Mouse (Mus musculus): ENCODE data around the gene Olfr516. TPM values are rescaled to one million over a fixed set of nuclear protein-coding genes. Genes with fewer than 3 reads are reported as not detected.

Gene Olfr516
- polyA plus RNA-seq, 1 experiment from 2014 or later = not detected

DNA sequence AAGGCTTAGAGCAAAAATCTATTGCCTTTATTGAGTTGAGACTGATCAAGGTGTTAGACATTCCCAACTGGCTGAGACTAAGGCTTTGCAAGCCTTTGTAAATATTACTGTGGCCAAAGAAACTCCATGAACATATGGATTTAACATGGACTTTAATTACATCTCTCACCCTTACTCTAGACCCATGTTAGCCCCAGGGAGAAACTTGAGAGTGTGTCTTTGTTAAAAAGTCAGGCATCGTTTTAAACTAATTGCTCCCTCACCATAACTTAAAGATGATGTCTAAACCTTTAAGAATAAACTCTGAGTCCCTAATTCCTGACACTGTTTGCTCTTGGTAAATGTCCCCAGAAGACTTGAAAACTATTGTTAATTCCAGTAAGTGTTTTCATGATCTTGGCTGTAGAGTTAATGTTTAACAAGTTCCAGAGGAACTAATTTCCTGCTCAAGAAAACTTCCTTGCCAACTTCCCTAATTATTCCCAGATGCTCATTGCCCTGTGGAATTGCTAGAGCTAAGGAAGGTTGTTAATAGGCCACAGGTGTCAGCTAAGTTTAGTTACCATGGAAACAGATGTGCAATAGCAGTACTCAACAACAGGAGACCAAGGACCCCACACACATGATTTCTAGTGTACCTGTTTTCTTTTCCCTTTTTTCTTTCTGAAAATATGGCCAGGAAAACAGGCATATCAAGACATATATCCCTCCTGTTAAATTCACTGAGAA, 53.0 kb downstream of the Olfr516 start:
- Histone ChIP-seq H3K36me3 (ENCODE audit: insufficient read depth, low read length) (no peaks in the 10 kb centered on the region), H3K4me1 (replicated peaks; ENCODE audit: insufficient read depth, low read length) (no peaks in the 10 kb centered on the region), H3K27ac (no peak overlapping the region), H3K9ac (ENCODE audit: low read depth, low read length) (no peak overlapping the region), H3K27me3 (ENCODE audit: insufficient read depth, low read length) (no peaks in the 10 kb centered on the region), H3K9me3 (replicated peaks; ENCODE audit: low read length) (no peaks in the 10 kb centered on the region), H3K4me2 (ENCODE audit: low read length) (no peak overlapping the region), H3K4me3 (replicated peaks; ENCODE audit: low read depth, low read length) (no peak overlapping the region)
- 23% methylated on average over 1 of the region's 1 CpGs for WGBS
- no peak for TF ChIP-seq CTCF (IDR thresholded peaks at IDR 0.05; ENCODE audit: low read depth)
- DNase-seq (ENCODE audit: low spot score) = peak; percentile 5
- peak; percentile 72; the same call in 1 of the 2 replicates for ATAC-seq (replicated peaks; ENCODE audit: low FRiP score, low read depth)

Other genes starting within 250 kb of the Olfr516 start
- gene Olfr506, start 239.7 kb downstream of the Olfr516 start, polyA plus RNA-seq (2015; fragmentation: Nextera tagmentation; extraction: Ambion mirVana) = not detected in 2 replicates
- not detected in 2 replicates for gene Olfr507, start 228.7 kb downstream of the Olfr516 start, polyA plus RNA-seq (2015; fragmentation: Nextera tagmentation; extraction: Ambion mirVana)
- not detected in 2 replicates for gene Olfr508, start 220.5 kb downstream of the Olfr516 start, polyA plus RNA-seq (2015; fragmentation: Nextera tagmentation; extraction: Ambion mirVana)
- gene Olfr509, start 198.6 kb downstream of the Olfr516 start, polyA plus RNA-seq (2015; fragmentation: Nextera tagmentation; extraction: Ambion mirVana) = not detected in 2 replicates
- gene Olfr510, start 184.1 kb downstream of the Olfr516 start, polyA plus RNA-seq (2015; fragmentation: Nextera tagmentation; extraction: Ambion mirVana) = not detected in 2 replicates
- gene Olfr512, start 137.2 kb downstream of the Olfr516 start, polyA plus RNA-seq (2015; fragmentation: Nextera tagmentation; extraction: Ambion mirVana) = not detected in 2 replicates
- gene Olfr513, start 99.6 kb downstream of the Olfr516 start, polyA plus RNA-seq (2015; fragmentation: Nextera tagmentation; extraction: Ambion mirVana) = not detected in 2 replicates
- gene Olfr514, start 24.5 kb downstream of the Olfr516 start, polyA plus RNA-seq (2015; fragmentation: Nextera tagmentation; extraction: Ambion mirVana) = not detected in 2 replicates
- gene Olfr517, start 21.9 kb upstream of the Olfr516 start, polyA plus RNA-seq (2015; fragmentation: Nextera tagmentation; extraction: Ambion mirVana) = not detected in 2 replicates
- gene Olfr518, start 34.5 kb upstream of the Olfr516 start, polyA plus RNA-seq (2015; fragmentation: Nextera tagmentation; extraction: Ambion mirVana) = not detected in 2 replicates
- gene Olfr519, start 43.9 kb upstream of the Olfr516 start, polyA plus RNA-seq (2015; fragmentation: Nextera tagmentation; extraction: Ambion mirVana) = not detected in 2 replicates
- gene Nlrp10, start 79.6 kb upstream of the Olfr516 start, polyA plus RNA-seq (2015; fragmentation: Nextera tagmentation; extraction: Ambion mirVana) = 0.03 TPM in 1 of 2 replicates, not detected in the other
- gene Eif3f, start 83.9 kb upstream of the Olfr516 start, polyA plus RNA-seq (2015; fragmentation: Nextera tagmentation; extraction: Ambion mirVana) = 97.4 and 104 TPM in 2 replicates
- 0.33 and 0.36 TPM in 2 replicates for gene Tub, start 99.8 kb upstream of the Olfr516 start, polyA plus RNA-seq (2015; fragmentation: Nextera tagmentation; extraction: Ambion mirVana)
- 0.66 and 1.2 TPM in 2 replicates for gene Ric3, start 232.8 kb upstream of the Olfr516 start, polyA plus RNA-seq (2015; fragmentation: Nextera tagmentation; extraction: Ambion mirVana)